Mouse (Mus musculus): ENCODE results near the gene Hlx.

Gene Hlx

GRCm38 (mm10) chr1:184732556-184733049 is at the start of gene Hlx:
Gene Hlx, minus strand, starts transcription at chr1:184732619.
- in situ Hi-C loops (cut with MboI, MseI): loop anchor here (5.0 kb wide), 2 partner anchors 300 to 470 kb away; no protein-coding TSS in a partner anchor

DNA sequence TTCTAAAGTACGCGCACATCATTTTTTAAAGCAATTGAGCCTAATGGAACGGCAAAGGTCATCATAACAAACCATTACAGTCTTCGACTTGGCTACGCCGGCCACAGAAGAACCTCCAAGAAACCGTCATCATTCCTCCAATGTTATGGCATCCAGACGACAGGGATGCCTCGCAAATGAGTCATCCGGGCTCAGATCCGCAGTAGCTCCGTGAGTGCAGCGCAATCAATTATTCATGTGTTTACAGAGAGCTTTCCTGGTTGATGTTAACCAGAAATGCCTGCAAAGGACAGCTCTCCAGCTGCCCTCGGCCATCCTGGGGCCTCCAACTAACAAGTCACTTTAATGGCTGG is 49.7 kb upstream of the Hlx start:
- in situ Hi-C loops (cut with MboI, MseI): no loop called here

- in situ Hi-C loops (cut with MboI, MseI): no loop called here
Measured at GRCm38 (mm10) chr1:184781286-184782160, 49.1 kb upstream of the Hlx start.

GRCm38 (mm10) chr1:184778157-184778556 is 45.7 kb upstream of the Hlx start:
- in situ Hi-C loops (cut with MboI, MseI): no loop called here

DNA sequence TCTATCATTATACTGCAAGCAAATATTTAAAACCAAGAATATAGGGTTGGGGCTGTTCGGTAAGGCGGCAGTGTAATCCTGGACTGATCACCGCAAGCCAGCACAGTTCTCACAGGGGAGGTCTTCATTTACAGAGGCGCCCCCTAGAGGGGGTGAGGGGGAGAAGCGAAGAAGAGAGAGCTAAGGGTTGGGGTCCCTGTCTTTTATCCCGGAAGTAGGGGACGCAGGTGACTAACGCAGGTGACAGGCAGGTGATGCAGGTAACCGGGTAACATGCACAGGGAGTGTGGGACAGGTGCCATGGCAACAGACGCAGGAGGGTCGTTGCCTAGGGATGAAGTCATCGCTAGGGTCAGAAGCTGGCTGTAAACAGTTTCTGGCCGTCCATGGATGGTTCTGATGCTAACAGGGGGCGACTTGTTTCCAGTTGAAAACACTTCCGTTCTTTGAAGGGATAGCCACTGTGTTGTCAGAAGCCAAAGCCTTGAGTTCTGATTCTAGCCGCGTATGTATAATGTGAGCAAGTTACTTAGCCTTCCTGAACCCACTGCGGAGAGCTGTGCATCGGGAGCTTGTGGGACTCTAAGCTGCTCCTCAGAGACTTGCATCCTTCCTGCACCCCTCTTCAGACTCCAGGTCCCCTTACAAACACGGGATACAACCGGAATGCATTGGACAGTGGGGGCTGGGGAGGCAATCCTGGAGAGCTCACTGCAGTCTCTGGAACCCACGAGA is 44.8 kb upstream of the Hlx start:
- in situ Hi-C loops (cut with MboI, MseI): no loop called here

DNA sequence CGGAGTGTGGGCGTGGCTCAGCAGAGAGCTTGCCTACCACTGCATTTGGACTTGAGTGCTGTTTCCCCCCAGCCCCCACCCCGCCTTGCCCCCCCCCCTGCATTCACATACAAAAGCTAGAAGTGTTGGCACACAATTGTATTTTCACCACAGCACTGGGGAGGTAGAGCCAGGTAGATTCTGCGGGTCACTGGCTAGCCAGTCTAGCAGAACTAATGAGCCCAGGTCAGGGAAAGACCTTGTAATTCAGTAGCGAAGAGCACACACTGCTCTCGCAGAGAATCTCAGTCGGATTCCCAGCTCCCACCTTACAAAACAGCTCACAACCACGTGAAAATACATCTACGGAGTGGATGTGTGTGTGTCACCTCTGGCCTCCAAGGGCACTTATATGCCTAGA is 42.9 kb upstream of the Hlx start:
- in situ Hi-C loops (cut with MboI, MseI): no loop called here

GRCm38 (mm10) chr1:184771891-184772249 is 39.5 kb upstream of the Hlx start:
- in situ Hi-C loops (cut with MboI, MseI): no loop called here

DNA sequence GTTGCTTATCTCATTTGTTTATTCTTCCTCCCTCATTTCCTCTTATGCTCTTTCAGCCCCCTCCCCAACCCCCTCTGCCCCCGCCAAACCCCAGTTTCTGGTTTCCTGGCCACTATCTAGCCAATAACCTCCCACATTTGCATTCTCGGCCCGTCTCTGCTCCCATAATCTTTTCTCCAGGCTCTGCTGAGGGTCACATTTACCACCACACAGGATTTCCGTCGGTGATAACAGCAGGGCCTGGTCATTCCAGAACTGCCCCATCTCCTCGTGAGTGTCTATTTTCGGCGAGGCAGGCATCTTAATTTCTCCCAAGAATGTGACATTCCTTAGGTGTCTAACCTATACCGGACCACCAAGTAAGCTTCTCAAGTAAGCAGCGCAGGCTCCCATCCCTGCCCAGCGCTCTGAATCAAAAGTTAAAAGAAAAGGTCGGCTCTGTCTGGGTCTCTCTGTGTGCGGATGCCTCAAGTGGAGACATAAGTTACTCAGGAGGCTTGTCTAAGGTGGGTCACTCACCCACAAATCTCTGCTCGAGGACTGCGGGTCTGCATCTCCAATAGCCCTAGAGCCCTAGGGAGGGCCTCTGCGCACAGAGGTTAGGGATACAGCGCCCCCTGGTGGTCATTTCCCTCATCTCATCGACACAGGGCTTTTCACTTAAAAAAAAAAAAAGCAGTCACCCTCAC is 38.9 kb upstream of the Hlx start:
- in situ Hi-C loops (cut with MboI, MseI): no loop called here

DNA sequence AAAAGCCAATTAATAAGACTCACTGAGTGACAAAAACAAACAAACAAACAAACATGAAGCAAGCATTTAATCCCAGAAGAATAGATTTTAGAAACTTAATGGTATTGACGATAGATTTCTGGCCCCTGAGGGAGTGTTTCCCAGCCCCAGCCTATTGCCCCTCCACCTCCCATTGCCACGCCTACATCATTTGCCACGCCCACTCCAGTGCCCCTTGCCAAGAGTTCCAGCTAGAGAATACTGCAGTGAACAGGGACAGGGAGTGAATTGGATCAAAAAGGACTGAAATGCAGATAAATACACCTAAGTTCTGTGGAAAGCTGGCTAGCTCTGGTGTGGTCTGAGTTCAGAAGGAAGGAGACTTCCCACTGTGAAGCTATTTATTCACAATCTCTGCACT is 31.4 kb upstream of the Hlx start:
- in situ Hi-C loops (cut with MboI, MseI): no loop called here

GRCm38 (mm10) chr1:184762941-184763340 is 30.5 kb upstream of the Hlx start:
- in situ Hi-C loops (cut with MboI, MseI): no loop called here

- in situ Hi-C loops (cut with MboI, MseI): no loop called here
Measured at GRCm38 (mm10) chr1:184761988-184762387, 29.6 kb upstream of the Hlx start.

DNA sequence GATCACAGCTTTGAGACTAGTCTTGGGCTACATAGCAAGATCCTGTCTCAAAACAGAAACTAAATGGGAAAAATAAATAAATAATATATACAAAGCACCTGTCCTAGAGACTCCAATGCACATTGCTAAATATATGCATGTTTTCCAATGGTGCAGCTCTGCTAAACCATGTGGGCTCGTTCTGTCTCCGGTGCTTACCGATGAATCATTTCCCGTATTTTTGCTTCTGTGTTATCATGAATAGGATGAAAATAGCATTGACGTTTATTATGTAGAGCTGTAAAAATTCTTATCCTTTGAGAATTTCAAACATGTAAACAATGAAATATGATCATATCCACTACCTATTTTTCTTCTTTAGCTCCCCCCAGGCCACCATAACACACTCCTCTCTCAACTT is 20.3 kb upstream of the Hlx start:
- in situ Hi-C loops (cut with MboI, MseI): no loop called here

- in situ Hi-C loops (cut with MboI, MseI): no loop called here
Measured at GRCm38 (mm10) chr1:184750114-184750664, 17.8 kb upstream of the Hlx start.

DNA sequence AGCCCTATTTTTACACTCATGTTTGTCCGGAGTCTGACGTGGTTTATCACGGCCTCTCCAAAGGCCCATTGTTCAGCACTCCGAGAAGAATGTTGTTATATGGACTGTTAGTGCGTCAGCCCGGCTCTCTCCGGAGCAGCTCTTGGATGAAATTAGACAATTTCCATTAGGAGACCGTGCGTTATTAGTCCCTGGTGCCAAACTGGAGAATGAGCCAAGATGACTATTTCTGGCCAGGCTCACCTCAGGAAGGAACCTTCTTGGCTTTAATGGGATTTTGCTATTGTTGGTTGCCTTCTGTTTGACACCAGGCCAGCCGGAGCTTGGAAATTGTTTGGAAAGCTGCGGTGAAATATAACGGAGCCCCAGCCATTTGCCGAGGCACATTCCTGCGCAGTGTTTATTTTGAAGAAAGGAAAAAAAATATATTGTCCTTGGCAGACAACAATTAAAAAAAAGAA is 16.3 kb upstream of the Hlx start:
- in situ Hi-C loops (cut with MboI, MseI): no loop called here

DNA sequence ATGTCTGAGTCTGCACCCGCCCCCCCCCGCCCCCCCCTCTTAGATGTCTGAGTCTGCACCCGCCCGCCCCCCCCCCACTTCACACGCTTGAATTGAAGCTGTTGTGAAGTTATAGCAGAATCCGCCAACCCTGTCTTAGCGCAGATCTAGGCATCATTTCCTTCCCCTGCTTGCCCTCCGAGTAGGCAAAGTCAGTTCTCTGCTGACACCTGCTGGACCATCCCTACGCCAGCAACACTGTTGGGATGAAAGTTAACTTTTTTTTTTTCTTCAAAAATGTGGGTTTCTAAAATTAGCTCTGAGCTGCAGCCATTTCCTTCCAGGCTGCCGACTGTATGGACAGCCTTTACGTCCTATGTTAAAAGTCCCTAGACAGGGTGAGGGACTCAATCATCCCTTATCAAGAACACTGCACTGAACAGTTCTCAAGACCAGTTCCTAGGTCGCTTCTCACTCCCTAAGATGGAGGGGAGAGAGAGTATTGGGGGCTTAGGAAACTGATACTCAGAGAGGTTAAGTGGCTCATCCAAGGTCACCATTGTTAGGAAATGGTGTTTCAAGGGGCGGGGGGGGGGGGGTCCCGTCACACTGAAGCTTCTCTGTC is 5.6 kb upstream of the Hlx start:
- in situ Hi-C loops (cut with MboI, MseI): no loop called here

GRCm38 (mm10) chr1:184737228-184737627 is 4.8 kb upstream of the Hlx start:
- in situ Hi-C loops (cut with MboI, MseI): no loop called here

GRCm38 (mm10) chr1:184736260-184736659 is 3.8 kb upstream of the Hlx start:
- in situ Hi-C loops (cut with MboI, MseI): no loop called here

- in situ Hi-C loops (cut with MboI, MseI): loop anchor here (5.0 kb wide), 2 partner anchors 303 to 473 kb away; no protein-coding TSS in a partner anchor
Measured at GRCm38 (mm10) chr1:184734991-184735920, 2.8 kb upstream of the Hlx start.

DNA sequence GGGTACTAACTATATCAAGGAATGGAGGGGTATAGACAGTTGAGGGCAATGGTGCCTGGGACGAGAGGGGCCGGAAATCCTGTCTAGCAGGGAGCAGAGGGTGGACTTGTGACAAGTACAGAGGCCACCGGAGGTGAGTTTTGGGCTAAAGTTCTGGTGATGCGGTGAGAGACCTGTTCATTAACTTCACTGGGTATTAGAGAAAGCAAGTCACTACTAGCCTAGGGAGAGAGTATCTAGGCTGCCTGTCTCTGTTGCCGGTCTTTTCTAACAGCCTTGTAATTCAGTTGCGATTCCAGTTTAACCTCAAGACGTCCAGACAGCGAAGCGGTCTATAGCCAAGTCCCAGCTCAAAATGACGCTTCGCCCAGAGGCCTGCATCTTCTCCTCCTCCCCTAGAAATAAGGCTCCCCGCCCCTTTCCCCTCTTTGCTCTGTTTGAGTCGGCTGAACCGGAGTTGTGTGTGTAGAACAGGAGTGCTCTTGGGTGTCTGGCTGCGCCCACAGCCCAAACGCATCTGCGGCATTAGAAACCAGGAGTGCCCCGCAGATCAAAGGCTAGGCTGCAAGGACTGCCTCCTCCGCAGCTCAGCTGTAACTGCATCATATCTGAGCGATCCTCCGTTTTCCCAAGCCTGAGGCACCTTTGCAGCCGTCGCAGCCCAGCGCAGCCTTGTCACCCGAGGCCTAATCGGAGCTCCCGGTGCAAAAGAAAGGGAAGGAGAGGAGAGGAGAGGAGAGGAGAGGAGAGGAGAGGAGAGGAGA is 1.8 kb upstream of the Hlx start:
- in situ Hi-C loops (cut with MboI, MseI): loop anchor here (5.0 kb wide), 2 partner anchors 302 to 472 kb away; no protein-coding TSS in a partner anchor

Measured in T-helper 2 cell (primary cell).